Mouse (Mus musculus): ENCODE data around the gene Mab21l3.
A peak's percentile ranks its signal among the peaks of the same experiment; 100 is the strongest.

Mab21l3 gene

GRCm38 (mm10) chr3:101848816-101849215 is at the start of gene Mab21l3:
TSS of gene Mab21l3 (minus strand) at chr3:101848959.
- no peak for DNase-seq (ENCODE audit: low spot score)

- no peak for DNase-seq (ENCODE audit: low spot score)
Measured at GRCm38 (mm10) chr3:101897377-101897974, 48.7 kb upstream of the Mab21l3 start.

- DNase-seq (ENCODE audit: low spot score), result peak; percentile 18
Measured at GRCm38 (mm10) chr3:101896893-101897292, 48.1 kb upstream of the Mab21l3 start.

- no peak for DNase-seq (ENCODE audit: low spot score)
Measured at GRCm38 (mm10) chr3:101895376-101895910, 46.7 kb upstream of the Mab21l3 start.

DNA sequence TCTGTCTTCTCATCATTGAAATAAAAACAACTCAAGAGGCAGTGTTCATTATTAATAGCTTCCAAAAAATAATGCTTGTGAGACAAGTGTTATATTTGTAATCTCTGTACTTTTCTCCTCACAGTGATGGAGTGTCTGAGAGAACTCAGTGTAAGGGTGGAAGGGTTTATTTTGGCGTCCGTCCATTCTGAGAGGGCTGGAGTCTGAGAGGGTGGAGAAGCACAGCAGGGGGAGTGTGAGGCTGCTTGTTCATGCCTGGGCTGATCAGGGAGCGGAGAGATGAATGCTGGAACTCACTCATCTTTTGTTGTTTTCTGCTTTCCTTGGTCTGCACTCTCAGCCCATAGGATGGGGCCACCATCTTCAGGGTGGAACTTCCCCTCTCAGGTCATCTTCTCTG is 36.8 kb upstream of the Mab21l3 start:
- no peak for DNase-seq (ENCODE audit: low spot score)

DNA sequence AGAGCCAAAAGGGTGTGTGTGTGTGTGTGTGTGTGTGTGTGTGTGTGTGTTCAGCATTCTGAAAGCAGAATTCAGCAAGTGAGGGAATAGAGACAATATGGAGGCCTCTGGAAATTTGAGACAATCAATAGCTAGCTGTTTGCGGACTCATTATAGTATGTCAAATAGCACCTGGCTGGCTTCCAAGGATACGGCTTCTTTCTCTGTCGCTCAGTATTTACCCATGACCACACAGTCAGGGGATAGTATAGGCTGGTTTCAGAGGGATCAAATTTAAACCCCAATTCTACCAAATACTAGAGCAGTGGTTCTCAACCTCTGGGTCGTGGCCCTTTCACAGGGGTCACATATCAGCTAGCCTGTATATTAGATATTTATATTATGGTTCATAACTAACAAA is 36.3 kb upstream of the Mab21l3 start:
- no peak for DNase-seq (ENCODE audit: low spot score)

DNA sequence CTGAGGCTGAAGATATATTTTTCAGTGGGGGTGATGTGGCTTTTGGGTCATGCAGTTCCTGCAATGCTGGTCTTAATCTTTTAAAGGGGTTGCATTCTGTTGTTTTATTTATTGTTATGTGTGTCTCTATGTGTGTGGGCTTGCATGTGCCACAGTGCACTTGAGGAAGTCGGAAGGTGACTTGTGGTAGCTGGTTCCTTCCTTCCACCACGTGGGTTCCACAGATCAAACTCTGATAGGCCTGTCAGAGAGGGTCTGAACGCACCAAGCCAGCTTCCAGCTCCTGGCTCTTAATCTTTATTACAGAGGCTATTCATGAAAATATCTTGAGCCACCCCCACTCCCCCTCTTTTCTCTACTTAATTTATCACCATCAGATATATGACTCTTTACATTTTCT is 35.1 kb upstream of the Mab21l3 start:
- no peak for DNase-seq (ENCODE audit: low spot score)

DNA sequence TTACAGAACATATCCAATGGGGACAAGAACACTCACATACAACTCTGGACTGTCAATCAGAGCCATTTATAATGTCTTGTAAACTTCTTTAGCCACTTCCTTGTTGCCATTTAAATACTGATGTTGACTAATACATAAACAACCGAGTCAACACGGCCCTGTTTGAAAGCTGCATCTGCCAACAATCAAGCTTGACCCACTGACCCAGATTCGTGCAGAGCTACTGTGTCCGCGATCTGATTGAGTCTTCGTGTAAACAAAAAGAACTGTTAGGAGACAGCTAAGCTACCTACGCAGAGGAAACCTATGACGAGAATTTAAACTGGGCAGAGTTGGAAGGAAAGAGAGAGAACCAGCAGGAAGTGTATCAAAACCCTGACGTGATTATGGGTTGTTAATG is 33.0 kb upstream of the Mab21l3 start:
- no peak for DNase-seq (ENCODE audit: low spot score)

DNA sequence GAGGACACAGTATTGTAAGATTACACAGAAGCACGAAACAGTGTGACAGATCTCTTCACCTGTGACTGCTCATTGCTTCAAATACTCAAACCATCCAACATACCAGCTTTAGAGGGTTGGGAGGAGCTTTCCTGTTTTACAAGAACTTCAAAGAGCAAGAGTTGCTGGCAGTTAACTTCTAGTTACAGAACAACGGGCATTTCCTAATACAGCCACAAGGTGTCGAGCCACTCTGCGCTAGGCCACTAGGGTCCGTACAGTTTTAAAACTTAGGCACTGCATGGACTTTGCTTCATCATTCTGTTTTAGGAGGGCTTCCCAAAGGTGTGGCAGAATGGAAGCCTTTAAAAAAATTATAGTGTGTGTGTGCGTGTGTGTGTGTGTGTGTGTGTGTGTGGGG is 32.1 kb upstream of the Mab21l3 start:
- DNase-seq (ENCODE audit: low spot score), result no peak

DNA sequence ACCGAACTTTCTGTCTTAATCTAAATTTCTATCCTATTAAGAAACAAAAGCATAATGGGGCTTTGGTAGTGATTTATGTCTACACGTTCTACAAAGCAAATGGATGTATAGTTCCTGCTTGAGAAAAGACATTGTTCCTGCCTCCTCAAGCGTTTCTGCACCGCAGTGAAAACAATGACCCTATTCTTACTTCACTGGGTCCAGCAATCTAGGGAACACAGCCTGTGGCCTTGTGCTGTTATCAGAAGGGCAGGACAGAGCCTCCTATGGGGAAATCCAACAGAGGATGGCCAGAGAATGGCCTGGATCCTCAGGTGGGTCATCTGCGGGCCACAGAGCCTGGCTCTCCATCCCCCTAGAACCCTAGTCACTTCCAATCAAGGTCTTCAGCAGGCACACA is 29.4 kb upstream of the Mab21l3 start:
- DNase-seq (ENCODE audit: low spot score), result no peak

- no peak for DNase-seq (ENCODE audit: low spot score)
Measured at GRCm38 (mm10) chr3:101876459-101877285, 27.9 kb upstream of the Mab21l3 start.

- DNase-seq (ENCODE audit: low spot score), result no peak
Measured at GRCm38 (mm10) chr3:101875258-101875920, 26.6 kb upstream of the Mab21l3 start.

DNA sequence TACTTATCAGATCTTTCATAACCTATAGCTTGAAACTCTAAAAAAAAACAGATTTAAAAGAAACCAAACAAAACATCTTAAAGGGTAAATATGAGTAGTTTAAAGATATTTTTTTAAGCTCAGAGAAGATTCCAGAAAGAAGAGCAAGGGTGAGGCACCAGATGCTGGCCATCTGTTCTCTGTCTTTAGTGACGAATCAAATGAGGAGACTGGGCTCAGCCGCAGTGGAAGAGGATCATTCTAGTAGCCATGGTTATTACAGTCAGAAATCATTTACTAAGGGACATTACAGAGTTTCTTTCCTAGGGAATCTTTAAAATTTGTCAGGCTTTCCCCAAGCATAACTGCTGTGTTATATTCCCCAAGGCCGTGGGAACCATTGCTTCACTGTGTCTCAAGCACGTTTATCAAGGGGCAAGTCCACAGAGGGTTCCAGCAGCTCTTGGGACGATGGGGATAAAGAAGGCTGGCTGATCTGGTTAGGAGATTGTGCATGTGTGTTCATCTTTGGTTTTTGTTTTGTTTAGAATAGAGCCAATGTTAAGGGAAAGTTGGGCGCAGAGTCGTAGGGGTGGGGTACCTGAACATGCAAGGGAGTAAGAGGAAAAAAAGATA is 24.4 kb upstream of the Mab21l3 start:
- no peak for DNase-seq (ENCODE audit: low spot score)

GRCm38 (mm10) chr3:101871951-101872350 is 23.2 kb upstream of the Mab21l3 start:
- DNase-seq (ENCODE audit: low spot score), result no peak

- no peak for DNase-seq (ENCODE audit: low spot score)
Measured at GRCm38 (mm10) chr3:101867001-101867421, 18.3 kb upstream of the Mab21l3 start.

DNA sequence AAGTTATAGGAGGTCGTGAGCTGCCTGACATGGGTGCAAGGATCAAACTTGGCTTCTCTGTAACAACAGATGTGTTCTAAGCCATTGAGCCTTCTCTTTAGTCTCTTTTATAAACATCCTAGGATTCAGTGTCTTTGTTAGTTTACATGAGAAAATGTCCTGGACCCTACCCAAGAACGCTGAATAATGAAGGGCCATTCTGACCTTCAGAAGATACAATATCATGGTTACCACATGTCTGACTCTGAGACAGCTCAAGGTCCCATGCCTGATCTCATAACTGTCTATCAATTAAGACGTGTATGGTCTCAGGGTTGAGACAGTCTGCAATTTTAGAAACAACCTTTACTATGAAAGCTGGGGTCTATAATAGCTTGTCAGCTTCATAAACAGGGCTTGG is 13.1 kb upstream of the Mab21l3 start:
- DNase-seq (ENCODE audit: low spot score), result no peak

GRCm38 (mm10) chr3:101860151-101860550 is 11.4 kb upstream of the Mab21l3 start:
- DNase-seq (ENCODE audit: low spot score), result no peak

DNA sequence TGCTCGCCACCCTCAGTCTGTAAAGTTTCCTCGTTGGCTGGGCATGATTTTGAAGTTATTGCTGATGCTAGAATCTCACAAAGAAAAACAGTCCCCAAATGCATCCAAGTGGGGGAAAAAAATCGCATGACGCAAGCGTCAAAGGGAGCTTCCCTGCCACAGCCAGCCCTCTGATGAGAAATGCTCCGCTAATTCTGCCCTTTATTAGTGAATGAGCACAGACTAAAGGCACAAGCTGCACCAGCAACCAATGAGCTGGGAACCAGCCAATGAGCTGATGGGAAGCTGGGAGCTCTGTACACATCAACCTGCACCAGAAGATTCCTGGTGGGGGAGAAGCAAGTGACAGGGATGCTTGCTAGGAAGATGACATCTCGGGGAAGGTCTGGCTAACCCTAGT is 11.0 kb upstream of the Mab21l3 start:
- DNase-seq (ENCODE audit: low spot score), result no peak

- DNase-seq (ENCODE audit: low spot score), result no peak
Measured at GRCm38 (mm10) chr3:101854075-101854474, 5.3 kb upstream of the Mab21l3 start.

DNA sequence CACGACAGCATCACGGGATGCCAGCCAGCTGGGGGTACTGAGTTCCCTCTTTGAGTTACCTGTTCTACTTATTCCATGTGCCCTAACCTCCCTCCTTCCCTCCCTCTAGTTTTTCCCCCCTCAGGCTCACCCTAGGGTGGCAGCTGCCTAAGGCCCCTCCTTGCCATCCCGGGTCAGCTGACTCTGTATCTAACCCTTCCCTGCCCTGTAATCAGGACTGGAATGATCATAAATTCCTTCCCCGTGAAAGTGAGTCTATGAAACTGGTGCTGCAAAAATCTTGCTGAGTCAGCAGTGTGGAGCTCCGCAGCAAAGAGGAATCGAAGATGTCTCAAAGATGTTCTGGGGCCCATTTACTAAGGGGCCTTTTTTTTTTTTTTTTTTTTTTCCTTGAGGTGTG is 2.6 kb upstream of the Mab21l3 start:
- DNase-seq (ENCODE audit: low spot score), result no peak

DNA sequence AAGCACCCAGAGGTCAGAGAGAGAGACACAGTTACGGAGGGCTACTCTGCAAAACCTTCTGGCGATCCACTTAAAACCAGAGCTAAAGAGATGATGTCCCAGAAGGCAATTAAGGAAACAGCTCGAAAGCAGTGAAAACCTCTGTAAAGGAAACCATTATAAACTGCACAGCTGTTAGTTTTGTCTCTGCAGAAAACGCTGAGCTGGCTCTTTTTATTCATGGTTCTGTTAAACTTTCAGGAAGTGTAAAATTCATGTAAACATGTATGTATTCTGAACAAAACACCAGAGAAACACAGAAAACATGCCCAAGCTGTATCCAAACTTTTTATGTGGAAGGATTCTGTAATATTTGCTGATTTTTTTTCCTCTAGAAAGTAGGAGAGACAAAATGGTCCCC is 2.7 kb downstream of the Mab21l3 start:
- no peak for DNase-seq (ENCODE audit: low spot score)

- no peak for DNase-seq (ENCODE audit: low spot score)
Measured at GRCm38 (mm10) chr3:101842372-101843094, 6.2 kb downstream of the Mab21l3 start.
